Mouse (Mus musculus): ENCODE results near the gene Thoc5. TPM values are rescaled to one million over a fixed set of nuclear protein-coding genes. Genes with fewer than 3 reads are reported as not detected.

Gene Thoc5
- polyA plus RNA-seq, 1 experiment from 2014 or later: 37.7 TPM

GRCm38 (mm10) chr11:4974376-4975122, 79.4 kb downstream of the Thoc5 start:
- peak; percentile 54; the same call in 1 of the 2 replicates for ATAC-seq (ENCODE audit: insufficient read depth)

DNA sequence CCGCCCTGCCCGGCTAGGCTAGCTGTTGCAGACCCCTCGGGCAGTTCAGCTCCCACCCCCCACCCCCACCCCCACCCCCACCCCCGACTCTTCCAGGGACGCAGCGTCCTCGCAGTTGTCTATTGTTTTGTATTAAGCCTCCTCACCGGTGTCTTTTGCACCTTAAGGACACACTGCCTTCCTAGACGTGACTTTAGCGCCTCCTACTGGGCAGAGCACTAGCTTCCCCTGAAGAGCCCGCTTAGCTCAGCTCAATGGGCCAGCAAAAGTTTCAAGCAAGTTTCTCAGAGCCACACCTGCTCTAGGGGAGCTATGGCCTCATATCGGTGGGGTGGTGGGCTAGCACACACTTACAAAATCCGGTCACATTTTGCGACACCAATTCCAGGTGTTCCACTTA, 80.5 kb downstream of the Thoc5 start:
- 5% methylated on average over 14 of the region's 14 CpGs for WGBS
- Histone ChIP-seq H3K9me3 (ENCODE audit: low read depth, low read length) (no peaks in the 10 kb centered on the region), H3K9ac (no peak overlapping the region), H3K4me2 (peak overlapping the region; percentile 12; the same call in 1 of the 2 replicates), H3K27ac (ENCODE audit: low read depth) (0 out of 2 replicates have a peak overlapping the region, but pooled peaks have one; percentile 9), H3K4me1 (ENCODE audit: insufficient read depth) (no peaks in the 10 kb centered on the region), H3K4me3 (ENCODE audit: low read depth, low read length) (no peak overlapping the region), H3K36me3 (ENCODE audit: insufficient read depth) (no peaks in the 10 kb centered on the region), H3K27me3 (ENCODE audit: insufficient read depth, low read length) (no peaks in the 10 kb centered on the region)
- TF ChIP-seq CTCF (IDR thresholded peaks at IDR 0.05; ENCODE audit: low read depth): peak; percentile 81
- DNase-seq (peak; percentile 89), ATAC-seq (ENCODE audit: insufficient read depth) (no peak)

More at GRCm38 (mm10) chr11:4974376-4975122, 79.4 kb downstream of the Thoc5 start:
- Histone ChIP-seq H3K36me3 (ENCODE audit: insufficient read depth) (no peaks in the 10 kb centered on the region), H3K4me1 (ENCODE audit: insufficient read depth) (no peaks in the 10 kb centered on the region), H3K27ac (ENCODE audit: low read depth) (peak overlapping the region; percentile 37; the same call in 1 of the 2 replicates), H3K9ac (no peak overlapping the region), H3K4me3 (ENCODE audit: low read depth, low read length) (no peak overlapping the region), H3K27me3 (ENCODE audit: insufficient read depth, low read length) (no peaks in the 10 kb centered on the region), H3K4me2 (no peak overlapping the region), H3K9me3 (ENCODE audit: low read depth, low read length) (no peaks in the 10 kb centered on the region)
- TF ChIP-seq CTCF (IDR thresholded peaks at IDR 0.05; ENCODE audit: low read depth): no peak
- peak; percentile 45 for DNase-seq
- whole genome bisulfite sequencing: 50% methylated on average over 11 of the region's 11 CpGs

Small RNA genes within 50 kb of the gene (microRNA-seq; reads per million reads assigned to microRNA genes)
- gene Mir6918 (ENCODE audit: borderline number of aligned reads): not detected

Other genes with a start within 250 kb of the Thoc5 start
- gene Uqcr10, start 191.0 kb upstream of the Thoc5 start, polyA plus RNA-seq (2014; fragmentation: Nextera tagmentation; extraction: Ambion mirVana): 736 and 777 TPM in 2 replicates
- 70.4 and 74.1 TPM in 2 replicates for gene Zmat5, start 190.6 kb upstream of the Thoc5 start, polyA plus RNA-seq (2014; fragmentation: Nextera tagmentation; extraction: Ambion mirVana)
- 0.17 and 0.18 TPM in 2 replicates for gene Cabp7, start 148.5 kb upstream of the Thoc5 start, polyA plus RNA-seq (2014; fragmentation: Nextera tagmentation; extraction: Ambion mirVana)
- gene Nf2, start 45.8 kb upstream of the Thoc5 start, polyA plus RNA-seq (2014; fragmentation: Nextera tagmentation; extraction: Ambion mirVana): 43.3 and 47.6 TPM in 2 replicates
- gene Nipsnap1, start 21.4 kb upstream of the Thoc5 start, polyA plus RNA-seq (2014; fragmentation: Nextera tagmentation; extraction: Ambion mirVana): 32.0 and 32.4 TPM in 2 replicates
- 0.35 and 0.36 TPM in 2 replicates for gene Nefh, start 52.7 kb downstream of the Thoc5 start, polyA plus RNA-seq (2014; fragmentation: Nextera tagmentation; extraction: Ambion mirVana)
- 45.6 and 48.9 TPM in 2 replicates for gene Ap1b1, start 91.5 kb downstream of the Thoc5 start, polyA plus RNA-seq (2014; fragmentation: Nextera tagmentation; extraction: Ambion mirVana)
- gene Rasl10a, start 162.8 kb downstream of the Thoc5 start, polyA plus RNA-seq (2014; fragmentation: Nextera tagmentation; extraction: Ambion mirVana): 0.75 and 0.78 TPM in 2 replicates
- gene Gas2l1, start 170.0 kb downstream of the Thoc5 start, polyA plus RNA-seq (2014; fragmentation: Nextera tagmentation; extraction: Ambion mirVana): 33.2 and 36.3 TPM in 2 replicates
- gene Rhbdd3, start 203.6 kb downstream of the Thoc5 start, polyA plus RNA-seq (2014; fragmentation: Nextera tagmentation; extraction: Ambion mirVana): 27.9 and 29.9 TPM in 2 replicates
- gene Ewsr1, start 203.9 kb downstream of the Thoc5 start, polyA plus RNA-seq (2014; fragmentation: Nextera tagmentation; extraction: Ambion mirVana): 398 and 449 TPM in 2 replicates